Mouse (Mus musculus) CH12.LX (cell line): ENCODE measurements around the gene 3830406C13Rik. TPM values are rescaled to one million over a fixed set of nuclear protein-coding genes. Genes with fewer than 3 reads are reported as not detected.

ENCODE experiments used
- DNase-seq: peaks from one replicate; pipeline ENCODE4 v3.0.0-alpha.2; 2013; ENCODE audit errors: extremely low read depth
- H3K27ac ChIP-seq: 2 replicates; pipeline ENCODE4 v1.5.1; 2012; ENCODE audit warnings: low read depth, mild to moderate bottlenecking, control low read depth, moderate library complexity; ENCODE audit not compliant: insufficient read depth
- H3K27me3 ChIP-seq: replicated peaks from 2 replicates; pipeline ENCODE3; 2012; ENCODE audit warnings: inconsistent platforms
- H3K36me3 ChIP-seq, 2 experiments: replicated peaks in 1 of 2; 2 replicates each; pipeline versions ENCODE3 to v1.6.1; 2012; ENCODE audit warnings: inconsistent platforms in 1 of 2, low read length in 1 of 2, mild to moderate bottlenecking in 1 of 2, mixed read lengths in 1 of 2, moderate library complexity in 1 of 2; ENCODE audit not compliant: control insufficient read depth in 1 of 2, insufficient read depth in 1 of 2
- H3K4me1 ChIP-seq, 2 experiments: 2 replicates each; pipeline ENCODE4 v1.6.1; 2012; ENCODE audit warnings: inconsistent platforms in 1 of 2, moderate library complexity in 1 of 2; ENCODE audit not compliant: insufficient read depth in 2 of 2, control insufficient read depth in 1 of 2
- H3K4me2 ChIP-seq: 2 replicates; pipeline ENCODE4 v1.6.1; 2012; ENCODE audit warnings: low read depth, mild to moderate bottlenecking, control low read depth; ENCODE audit not compliant: poor library complexity, insufficient read depth, severe bottlenecking
- H3K4me3 ChIP-seq, 3 experiments: fragments of 150-350 bp in 1 of 3; sonication (generic) in 1 of 3; replicated peaks in 1 of 3; 2 replicates each; pipeline versions ENCODE3 to v1.5.1; 2011 to 2012; ENCODE audit warnings: low read depth in 2 of 3, low read length in 2 of 3, mild to moderate bottlenecking in 2 of 3, moderate library complexity in 2 of 3, control low read depth in 1 of 3, improper control_type of control experiment in 1 of 3, inconsistent platforms in 1 of 3, mixed read lengths in 1 of 3; ENCODE audit not compliant: poor library complexity in 1 of 3
- H3K79me2 ChIP-seq: replicated peaks from 2 replicates; pipeline ENCODE4 v1.6.1; 2012; ENCODE audit warnings: mild to moderate bottlenecking, moderate library complexity; ENCODE audit not compliant: control insufficient read depth, poor library complexity, insufficient read depth, severe bottlenecking; ENCODE audit errors: extremely low read depth
- H3K9ac ChIP-seq: 2 replicates; pipeline ENCODE4 v1.6.1; 2012; ENCODE audit warnings: low read depth, mild to moderate bottlenecking, control low read depth, moderate library complexity; ENCODE audit not compliant: insufficient read depth
- H3K9me3 ChIP-seq: replicated peaks from 2 replicates; pipeline ENCODE3; 2012; ENCODE audit warnings: low read length, inconsistent platforms, mixed read lengths
- CHD1 ChIP-seq: IDR thresholded peaks from 2 replicates; pipeline ENCODE4 v1.6.1; 2012; ENCODE audit warnings: low read depth, low read length, improper control_type of control experiment, inconsistent platforms
- CHD2 ChIP-seq: IDR thresholded peaks from 2 replicates; pipeline ENCODE4 v1.6.1; 2011; ENCODE audit warnings: low read length, improper control_type of control experiment
- CTCF ChIP-seq, 2 experiments: IDR thresholded peaks in 1 of 2; conservative IDR thresholded peaks in 1 of 2; 2 replicates each; pipeline ENCODE4 v1.5.1; 2011 to 2012; ENCODE audit warnings: low read depth in 2 of 2, low read length in 2 of 2, improper control_type of control experiment in 1 of 2, inconsistent platforms in 1 of 2, mild to moderate bottlenecking in 1 of 2, moderate library complexity in 1 of 2
- E2F4 ChIP-seq: IDR thresholded peaks from 2 replicates; pipeline ENCODE4 v1.6.1; 2011; ENCODE audit warnings: low read depth, low read length, improper control_type of control experiment; ENCODE audit not compliant: insufficient replicate concordance
- EP300 ChIP-seq: IDR thresholded peaks from 2 replicates; pipeline ENCODE4 v1.6.1; 2011; ENCODE audit warnings: low read length, improper control_type of control experiment
- ETS1 ChIP-seq: conservative IDR thresholded peaks from 2 replicates; pipeline ENCODE4 v1.6.1; 2012; ENCODE audit warnings: low read depth, mild to moderate bottlenecking, inconsistent platforms, low read length, improper control_type of control experiment, moderate library complexity
- GABPA ChIP-seq: IDR thresholded peaks from 2 replicates; pipeline ENCODE4 v1.6.1; 2012; ENCODE audit warnings: low read depth, low read length, improper control_type of control experiment, inconsistent platforms; ENCODE audit not compliant: insufficient replicate concordance
- IRF4 ChIP-seq: IDR thresholded peaks from 2 replicates; pipeline ENCODE4 v1.6.1; 2014; ENCODE audit warnings: low read depth, mild to moderate bottlenecking, inconsistent platforms, low read length, improper control_type of control experiment
- JUN ChIP-seq: IDR thresholded peaks from 2 replicates; pipeline ENCODE4 v1.6.1; 2011; ENCODE audit warnings: low read depth, mild to moderate bottlenecking, low read length, improper control_type of control experiment, moderate library complexity; ENCODE audit not compliant: insufficient read depth
- JUND ChIP-seq: conservative IDR thresholded peaks from 2 replicates; pipeline ENCODE4 v1.6.1; 2011; ENCODE audit warnings: low read depth, low read length, improper control_type of control experiment
- KAT2A ChIP-seq: IDR thresholded peaks from 2 replicates; pipeline ENCODE4 v1.6.1; 2012; ENCODE audit warnings: low read length, improper control_type of control experiment, inconsistent platforms; ENCODE audit not compliant: insufficient replicate concordance
- MAX ChIP-seq: IDR thresholded peaks from 2 replicates; pipeline ENCODE4 v1.6.1; 2011; ENCODE audit warnings: low read length, improper control_type of control experiment
- MAZ ChIP-seq: IDR thresholded peaks from 2 replicates; pipeline ENCODE4 v1.6.1; 2012; ENCODE audit warnings: low read depth, mild to moderate bottlenecking, inconsistent platforms, low read length, improper control_type of control experiment, moderate library complexity
- MEF2A ChIP-seq: IDR thresholded peaks from 2 replicates; pipeline ENCODE4 v1.6.1; 2014; ENCODE audit warnings: low read depth, mild to moderate bottlenecking, inconsistent platforms, low read length, improper control_type of control experiment, borderline replicate concordance
- MYC ChIP-seq: IDR thresholded peaks from 2 replicates; pipeline ENCODE4 v1.6.1; 2011; ENCODE audit warnings: low read depth, mild to moderate bottlenecking, improper control_type of control experiment, low read length
- RAD21 ChIP-seq: IDR thresholded peaks from 2 replicates; pipeline ENCODE4 v1.6.1; 2011; ENCODE audit warnings: low read depth, mild to moderate bottlenecking, low read length, improper control_type of control experiment, moderate library complexity
- RCOR1 ChIP-seq: conservative IDR thresholded peaks from 2 replicates; pipeline ENCODE4 v1.6.1; 2012; ENCODE audit warnings: low read depth, mild to moderate bottlenecking, inconsistent platforms, low read length, improper control_type of control experiment
- TBP ChIP-seq: conservative IDR thresholded peaks from 2 replicates; pipeline ENCODE4 v1.6.1; 2011; ENCODE audit warnings: low read depth, low read length, improper control_type of control experiment
- USF2 ChIP-seq: conservative IDR thresholded peaks from 2 replicates; pipeline ENCODE4 v1.6.1; 2011; ENCODE audit warnings: low read depth, low read length, improper control_type of control experiment
- ZC3H11A ChIP-seq: IDR thresholded peaks from 2 replicates; pipeline ENCODE4 v1.6.1; 2012; ENCODE audit warnings: low read depth, mild to moderate bottlenecking, inconsistent platforms, low read length, improper control_type of control experiment
- ZKSCAN1 ChIP-seq: IDR thresholded peaks from 2 replicates; pipeline ENCODE4 v1.6.1; 2012; ENCODE audit warnings: low read depth, inconsistent platforms, low read length, improper control_type of control experiment, borderline replicate concordance
- ZMIZ1 ChIP-seq: IDR thresholded peaks from 2 replicates; pipeline ENCODE4 v1.6.1; 2012; ENCODE audit warnings: low read depth, mild to moderate bottlenecking, inconsistent platforms, low read length, improper control_type of control experiment
- ZNF384 ChIP-seq: IDR thresholded peaks from 2 replicates; pipeline ENCODE4 v1.6.1; 2012; ENCODE audit warnings: low read depth, low read length, improper control_type of control experiment, inconsistent platforms
- dilution Hi-C: fragments of 300-500 bp; cut with MboI; formaldehyde crosslinking; loops from 2 replicates; pipeline ENCODE4 v1.14.3; 2020; ENCODE audit warnings: low sequenced_read_pairs; ENCODE audit not compliant: extremely low pct_unique_long_range_greater_than_20kb, extremely low pct_ligation_motif_present
- in situ Hi-C: fragments of 300-500 bp; cut with MboI; formaldehyde crosslinking; loops from 3 replicates; pipeline ENCODE4 v1.14.3; 2019; ENCODE audit warnings: low sequenced_read_pairs, low pct_ligation_motif_present, low pct_unique_long_range_greater_than_20kb, mixed read lengths
- polyA plus RNA-seq: library from polyadenylated mRNA; unstranded; fragments of >175 nt; gene quantifications from 2 replicates; pipeline ENCODE4 v1.2.1, GENCODE M21; 2012; ENCODE audit warnings: low read depth; ENCODE audit not compliant: insufficient read length
- total RNA-seq, 2 experiments: library from RNA; depleted of rRNA; stranded (reverse); fragments of 300-350 nt in 1 of 2; fragments of >200 nt in 1 of 2; gene quantifications; 2 replicates each; pipeline ENCODE4 v1.2.3; 2012 to 2014

Gene 3830406C13Rik
- total and polyA plus RNA-seq, 3 experiments: 14.5 to 28.7 (median 27.8) TPM

GRCm38 (mm10) chr14:12343451-12343941 lies 59.5 kb downstream of the 3830406C13Rik start:
- dilution Hi-C loops (no loop called here), in situ Hi-C loops (no loop called here)
- TF ChIP-seq MAX (no peak), E2F4 (no peak), MYC (no peak)

DNA sequence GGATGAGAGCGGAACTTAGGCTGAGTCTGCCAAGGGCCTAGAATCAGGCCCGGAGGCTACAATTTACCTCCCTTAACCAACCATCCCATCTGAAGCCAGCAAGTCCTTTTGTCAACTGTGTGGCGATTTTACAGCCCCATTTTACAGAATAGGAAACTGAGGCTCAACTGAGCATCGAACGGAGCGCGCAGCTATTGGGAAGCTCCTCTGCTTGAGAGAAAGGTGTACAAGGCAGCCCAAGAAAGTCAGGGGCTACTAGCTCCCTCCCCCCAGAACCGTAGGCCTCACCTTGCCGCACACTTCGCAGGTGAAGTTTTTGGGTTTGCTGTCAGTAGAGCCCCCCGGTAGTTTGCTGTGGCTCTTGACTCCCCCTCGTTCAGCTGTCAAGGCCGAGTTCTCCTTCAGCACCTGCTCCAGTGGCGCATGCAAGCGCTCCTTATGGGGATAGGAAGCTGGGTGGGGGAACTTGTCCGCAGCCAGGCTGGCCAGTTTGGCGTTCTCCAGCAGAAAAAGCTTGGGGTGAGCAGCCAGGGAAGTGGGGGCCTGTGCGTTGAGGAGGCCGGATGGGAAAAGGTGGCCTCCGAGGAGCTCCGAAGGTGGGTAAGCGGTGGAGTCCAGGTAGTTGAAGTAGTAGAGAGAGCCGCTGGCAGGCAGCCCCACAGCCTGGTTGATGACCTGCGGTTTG lies 60.2 kb downstream of the 3830406C13Rik start:
- H3K79me2 ChIP-seq: no peaks in the 10 kb centered on the region
- TF ChIP-seq MYC: no peak
- TF ChIP-seq ZNF384: no peak
- no peak for TF ChIP-seq ZMIZ1
- TF ChIP-seq MAZ: no peak
- no peak for TF ChIP-seq TBP
- no peak for TF ChIP-seq CTCF (conservative IDR thresholded peaks at IDR 0.05 in 1 of 2, IDR thresholded peaks at IDR 0.05 in 1 of 2; ENCODE audit: low read depth in 2 of 2, low read length in 2 of 2)
- TF ChIP-seq JUND: no peak
- TF ChIP-seq, all 38 proteins: peak for 0
- H3K4me1 ChIP-seq: no peaks in the 10 kb centered on the region
- H3K36me3 ChIP-seq: no peaks in the 10 kb centered on the region
- H3K27me3 ChIP-seq: no peaks in the 10 kb centered on the region
- H3K27ac ChIP-seq: no peak overlapping the region
- peaks cover 22% of the 10 kb centered on the region for H3K9me3 ChIP-seq
- in situ Hi-C loops: no loop called here
- dilution Hi-C loops: no loop called here
- H3K4me3 ChIP-seq: no peak overlapping the region
- no peak for DNase-seq
- H3K4me2 ChIP-seq: no peak overlapping the region
- H3K9ac ChIP-seq: no peak overlapping the region

More at GRCm38 (mm10) chr14:12343451-12343941, 59.5 kb downstream of the 3830406C13Rik start:
- Histone ChIP-seq H3K9me3 (peaks cover 22% of the 10 kb centered on the region), H3K36me3 (no peaks in the 10 kb centered on the region), H3K4me2 (no peak overlapping the region), H3K4me1 (no peaks in the 10 kb centered on the region), H3K27me3 (no peaks in the 10 kb centered on the region), H3K27ac (no peak overlapping the region), H3K9ac (no peak overlapping the region), H3K4me3 (no peak overlapping the region), H3K79me2 (no peaks in the 10 kb centered on the region)
- no peak for DNase-seq

GRCm38 (mm10) chr14:12344746-12345240 lies 60.8 kb downstream of the 3830406C13Rik start:
- Histone ChIP-seq H3K4me2 (no peak overlapping the region), H3K4me1 (no peaks in the 10 kb centered on the region), H3K27ac (no peak overlapping the region), H3K36me3 (no peaks in the 10 kb centered on the region), H3K9ac (no peak overlapping the region), H3K4me3 (no peak overlapping the region), H3K79me2 (no peaks in the 10 kb centered on the region), H3K27me3 (no peaks in the 10 kb centered on the region), H3K9me3 (peaks cover 22% of the 10 kb centered on the region)
- dilution Hi-C loops: no loop called here
- in situ Hi-C loops: no loop called here
- DNase-seq: no peak
- TF ChIP-seq TBP: no peak
- TF ChIP-seq MAX: no peak
- no peak for TF ChIP-seq ZC3H11A
- TF ChIP-seq MEF2A: no peak
- no peak for TF ChIP-seq JUN
- TF ChIP-seq JUND: no peak
- no peak for TF ChIP-seq USF2
- TF ChIP-seq KAT2A: no peak
- no peak for TF ChIP-seq RCOR1
- no peak for TF ChIP-seq CHD2
- no peak for TF ChIP-seq IRF4
- TF ChIP-seq CTCF (conservative IDR thresholded peaks at IDR 0.05 in 1 of 2, IDR thresholded peaks at IDR 0.05 in 1 of 2; ENCODE audit: low read depth in 2 of 2, low read length in 2 of 2): no peak
- TF ChIP-seq EP300: no peak
- TF ChIP-seq ZKSCAN1: no peak
- no peak for TF ChIP-seq RAD21
- TF ChIP-seq MYC: no peak
- no peak for TF ChIP-seq CHD1
- no peak for TF ChIP-seq ETS1
- no peak for TF ChIP-seq GABPA
